Mouse (Mus musculus): ENCODE results near the gene Pola2. TPM values are rescaled to one million over a fixed set of nuclear protein-coding genes. Genes with fewer than 3 reads are reported as not detected.
A peak's percentile ranks its signal among the peaks of the same experiment; 100 is the strongest.

Pola2 gene
- total RNA-seq, 2 experiments from 2014 or later = 5.4 to 6.5 TPM

GRCm38 (mm10) chr19:5939715-5940114 lies 24.3 kb downstream of the Pola2 start:
- no peak for DNase-seq (ENCODE audit: extremely low spot score in 1 of 2, low spot score in 1 of 2)

GRCm38 (mm10) chr19:5938516-5938915 lies 25.5 kb downstream of the Pola2 start:
- no peak for DNase-seq (ENCODE audit: extremely low spot score in 1 of 2, low spot score in 1 of 2)

- no peak for DNase-seq (ENCODE audit: extremely low spot score in 1 of 2, low spot score in 1 of 2)
Observed at GRCm38 (mm10) chr19:5937836-5938406, 26.1 kb downstream of the Pola2 start.

- no peak for DNase-seq (ENCODE audit: extremely low spot score in 1 of 2, low spot score in 1 of 2)
Observed at GRCm38 (mm10) chr19:5937095-5937835, 26.7 kb downstream of the Pola2 start.

GRCm38 (mm10) chr19:5935691-5936090 lies 28.3 kb downstream of the Pola2 start:
- no peak for DNase-seq (ENCODE audit: extremely low spot score in 1 of 2, low spot score in 1 of 2)

GRCm38 (mm10) chr19:5935266-5935665 lies 28.7 kb downstream of the Pola2 start:
- DNase-seq (ENCODE audit: extremely low spot score in 1 of 2, low spot score in 1 of 2) = no peak

- DNase-seq (ENCODE audit: extremely low spot score in 1 of 2, low spot score in 1 of 2) = no peak
Observed at GRCm38 (mm10) chr19:5929634-5930596, 34.1 kb downstream of the Pola2 start.

GRCm38 (mm10) chr19:5928546-5928945 lies 35.5 kb downstream of the Pola2 start:
- DNase-seq (ENCODE audit: extremely low spot score in 1 of 2, low spot score in 1 of 2) = no peak

GRCm38 (mm10) chr19:5928104-5928503 lies 35.9 kb downstream of the Pola2 start:
- DNase-seq (ENCODE audit: extremely low spot score in 1 of 2, low spot score in 1 of 2) = no peak

GRCm38 (mm10) chr19:5927532-5927931 lies 36.5 kb downstream of the Pola2 start:
- no peak for DNase-seq (ENCODE audit: extremely low spot score in 1 of 2, low spot score in 1 of 2)

- DNase-seq (ENCODE audit: extremely low spot score in 1 of 2, low spot score in 1 of 2) = no peak
Observed at GRCm38 (mm10) chr19:5927026-5927425, 37.0 kb downstream of the Pola2 start.

- no peak for DNase-seq (ENCODE audit: extremely low spot score in 1 of 2, low spot score in 1 of 2)
Observed at GRCm38 (mm10) chr19:5925311-5925855, 38.6 kb downstream of the Pola2 start.

GRCm38 (mm10) chr19:5924713-5925093 lies 39.3 kb downstream of the Pola2 start, which contains the start of gene Cdc42ep2:
TSS of gene Cdc42ep2 (minus strand) at chr19:5924816.
- peak; percentile 63 to 79 for DNase-seq (ENCODE audit: extremely low spot score in 1 of 2, low spot score in 1 of 2)

- DNase-seq (ENCODE audit: extremely low spot score in 1 of 2, low spot score in 1 of 2) = peak; percentile 86 to 99
Observed at GRCm38 (mm10) chr19:5923990-5924712, 39.9 kb downstream of the Pola2 start.

GRCm38 (mm10) chr19:5922963-5923362 lies 41.0 kb downstream of the Pola2 start:
- DNase-seq (ENCODE audit: extremely low spot score in 1 of 2, low spot score in 1 of 2) = no peak

- no peak for DNase-seq (ENCODE audit: extremely low spot score in 1 of 2, low spot score in 1 of 2)
Observed at GRCm38 (mm10) chr19:5922119-5922942, 41.7 kb downstream of the Pola2 start.

- no peak for DNase-seq (ENCODE audit: extremely low spot score in 1 of 2, low spot score in 1 of 2)
Observed at GRCm38 (mm10) chr19:5921715-5922114, 42.3 kb downstream of the Pola2 start.

- no peak for DNase-seq (ENCODE audit: extremely low spot score in 1 of 2, low spot score in 1 of 2)
Observed at GRCm38 (mm10) chr19:5913007-5913719, 50.8 kb downstream of the Pola2 start, which contains the start of gene Dpf2. TSS of gene Dpf2 (minus strand) at chr19:5913010.
